Mouse (Mus musculus): Measurements from ENCODE around the gene Wdtc1.

Wdtc1 gene

GRCm38 (mm10) chr4:133250609-133251008 is 102.7 kb downstream of the Wdtc1 start:
- peak; percentile 63 for DNase-seq (ENCODE audit: low read depth)

GRCm38 (mm10) chr4:133247806-133248449 is 105.4 kb downstream of the Wdtc1 start:
- peak; percentile 88 for DNase-seq (ENCODE audit: low read depth)

GRCm38 (mm10) chr4:133247072-133247471 is 106.2 kb downstream of the Wdtc1 start:
- no peak for DNase-seq (ENCODE audit: low read depth)

DNA sequence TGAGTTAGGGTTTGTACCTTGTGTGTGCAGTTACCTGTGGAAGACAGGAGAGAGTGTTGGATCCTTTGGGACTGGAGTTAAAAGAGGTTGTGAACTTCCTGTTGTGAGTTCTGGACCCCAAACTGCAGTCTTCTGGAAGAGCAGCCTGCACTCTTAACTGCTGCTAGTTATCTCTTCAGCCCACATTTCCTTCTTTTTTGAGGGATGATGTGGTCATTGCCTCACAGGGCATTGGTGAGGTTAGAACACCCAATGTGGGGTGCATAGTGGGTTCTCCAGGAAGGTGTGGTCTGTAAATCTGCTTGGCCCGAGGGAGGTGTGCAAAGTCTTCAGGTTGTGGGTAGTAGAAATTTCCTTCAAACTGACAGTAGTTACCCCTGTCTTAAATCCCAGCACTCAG is 109.0 kb downstream of the Wdtc1 start:
- DNase-seq (ENCODE audit: low read depth) = no peak

DNA sequence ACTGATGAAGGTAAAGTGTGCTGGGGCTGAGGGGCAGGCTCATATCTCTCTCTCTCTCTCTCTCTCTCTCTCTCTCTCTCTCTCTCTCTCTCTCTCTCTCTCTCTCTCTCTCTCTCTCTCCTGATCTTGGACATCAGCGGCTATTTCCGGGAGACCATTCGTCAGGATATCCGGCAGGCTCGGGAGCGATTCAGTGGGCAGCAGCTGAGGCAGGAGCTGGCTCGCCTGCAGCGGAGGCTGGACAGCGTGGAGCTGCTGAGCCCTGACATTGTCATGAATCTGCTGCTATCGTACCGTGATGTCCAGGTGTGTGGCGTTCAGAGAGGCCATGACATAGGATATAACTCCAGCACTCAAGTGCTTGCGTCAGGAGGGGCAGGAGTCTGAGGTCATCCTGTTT is 109.7 kb downstream of the Wdtc1 start:
- no peak for DNase-seq (ENCODE audit: low read depth)

GRCm38 (mm10) chr4:133242710-133243109 is 110.6 kb downstream of the Wdtc1 start:
- DNase-seq (ENCODE audit: low read depth) = no peak

Measured in c-Kit-positive CD71-positive TER-119-negative erythroid progenitor cells, embryonic 14.5 days (primary cell).